Mouse (Mus musculus): Measurements from ENCODE around the gene Adora2a.

DNA sequence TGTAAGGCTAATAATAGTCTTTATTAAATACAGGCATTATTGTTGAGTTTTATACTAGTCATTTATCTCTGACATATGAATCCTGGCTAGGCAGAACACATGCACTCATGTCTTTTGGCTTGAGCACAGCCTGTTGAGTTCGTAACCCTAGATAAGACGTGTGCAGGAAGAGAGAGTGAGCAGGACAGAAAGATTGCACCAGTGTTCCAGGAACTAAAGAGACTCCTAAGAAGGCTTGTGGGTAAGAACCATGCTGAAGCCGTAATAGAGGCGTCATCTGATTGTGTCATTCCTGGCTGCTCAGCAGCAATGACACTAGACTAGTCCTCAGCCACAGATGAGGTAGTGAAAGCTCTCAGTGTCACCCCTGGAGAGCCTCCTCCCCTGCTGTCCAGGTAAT lies 43.7 kb upstream of the Adora2a start:
- TF ChIP-seq POLR2A (IDR thresholded peaks at IDR 0.05; ENCODE audit: control insufficient read depth in 1 of 2, insufficient read depth in 1 of 2, low read depth in 1 of 2, low read length in 2 of 2, poor library complexity in 1 of 2) (no peak), EP300 (IDR thresholded peaks at IDR 0.05; ENCODE audit: low read depth in 1 of 2, low read length in 2 of 2) (peak; percentile 69), TCF12 (IDR thresholded peaks at IDR 0.05; ENCODE audit: low read depth, low read length) (peak; percentile 68), CTCF (IDR thresholded peaks at IDR 0.05 in 2 of 3, conservative IDR thresholded peaks at IDR 0.05 in 1 of 3; ENCODE audit: control insufficient read depth in 1 of 3, insufficient read depth in 1 of 3, low read depth in 2 of 3, low read length in 3 of 3, poor library complexity in 1 of 3, severe bottlenecking in 1 of 3) (no peak), MYC (IDR thresholded peaks at IDR 0.05; ENCODE audit: low read depth, low read length) (peak; percentile 47; the same call in 1 of the 2 replicates), TAL1 (IDR thresholded peaks at IDR 0.05; ENCODE audit: low read length) (peak; percentile 55), SMC3 (IDR thresholded peaks at IDR 0.05; ENCODE audit: low read depth, low read length) (0 out of 2 replicates have a peak, but pooled peaks have one; percentile 4), USF2 (IDR thresholded peaks at IDR 0.05; ENCODE audit: borderline replicate concordance in 1 of 2, insufficient read depth in 1 of 2, low read depth in 1 of 2, low read length in 2 of 2) (no peak), POLR2AphosphoS5 (IDR thresholded peaks at IDR 0.05; ENCODE audit: borderline replicate concordance, low read depth, low read length) (no peak)
